Mouse (Mus musculus): ENCODE results near the gene Lgi2. TPM values are rescaled to one million over a fixed set of nuclear protein-coding genes. Genes with fewer than 3 reads are reported as not detected.

The Lgi2 gene
- polyA plus RNA-seq, 1 experiment from 2014 or later, result 2.7 TPM

- H3K4me3 ChIP-seq (replicated peaks; ENCODE audit: low read length), result no peak overlapping the region
- no peaks in the 10 kb centered on the region for H3K36me3 ChIP-seq (ENCODE audit: control insufficient read depth, insufficient read depth)
- WGBS, result 86% methylated on average over 4 of the region's 4 CpGs
- no peak overlapping the region for H3K9ac ChIP-seq (replicated peaks; ENCODE audit: low read depth, low read length)
- no peaks in the 10 kb centered on the region for H3K27me3 ChIP-seq (replicated peaks; ENCODE audit: control insufficient read depth, insufficient read depth, low read length)
- H3K27ac ChIP-seq (ENCODE audit: low read length), result no peak overlapping the region
- no peaks in the 10 kb centered on the region for H3K9me3 ChIP-seq (ENCODE audit: control insufficient read depth, low read length)
- no peaks in the 10 kb centered on the region for H3K4me1 ChIP-seq (replicated peaks; ENCODE audit: control insufficient read depth, insufficient read depth, low read length)
- no peak overlapping the region for H3K4me2 ChIP-seq (ENCODE audit: low read length)
- ATAC-seq, result no peak
Observed at GRCm38 (mm10) chr5:52588650-52589049, 22.4 kb upstream of the Lgi2 start.

GRCm38 (mm10) chr5:52587291-52587733 lies 21.1 kb upstream of the Lgi2 start:
- no peak overlapping the region for H3K4me2 ChIP-seq (ENCODE audit: low read length)
- H3K9me3 ChIP-seq (ENCODE audit: control insufficient read depth, low read length), result no peaks in the 10 kb centered on the region
- WGBS, result 68% methylated on average over 9 of the region's 9 CpGs
- no peaks in the 10 kb centered on the region for H3K36me3 ChIP-seq (ENCODE audit: control insufficient read depth, insufficient read depth)
- H3K27me3 ChIP-seq (replicated peaks; ENCODE audit: control insufficient read depth, insufficient read depth, low read length), result no peaks in the 10 kb centered on the region
- no peak overlapping the region for H3K27ac ChIP-seq (ENCODE audit: low read length)
- no peaks in the 10 kb centered on the region for H3K4me1 ChIP-seq (replicated peaks; ENCODE audit: control insufficient read depth, insufficient read depth, low read length)
- H3K4me3 ChIP-seq (replicated peaks; ENCODE audit: low read length), result no peak overlapping the region
- ATAC-seq, result no peak
- no peak overlapping the region for H3K9ac ChIP-seq (replicated peaks; ENCODE audit: low read depth, low read length)

- Histone ChIP-seq H3K9ac (replicated peaks; ENCODE audit: low read depth, low read length) (no peak overlapping the region), H3K4me1 (replicated peaks; ENCODE audit: control insufficient read depth, insufficient read depth, low read length) (no peaks in the 10 kb centered on the region), H3K27ac (ENCODE audit: low read length) (no peak overlapping the region), H3K36me3 (ENCODE audit: control insufficient read depth, insufficient read depth) (no peaks in the 10 kb centered on the region), H3K4me2 (ENCODE audit: low read length) (no peak overlapping the region), H3K4me3 (replicated peaks; ENCODE audit: low read length) (no peak overlapping the region), H3K9me3 (ENCODE audit: control insufficient read depth, low read length) (peaks cover 15% of the 10 kb centered on the region), H3K27me3 (replicated peaks; ENCODE audit: control insufficient read depth, insufficient read depth, low read length) (no peaks in the 10 kb centered on the region)
- ATAC-seq, result no peak
- WGBS, result 8% methylated on average over 1 of the region's 1 CpGs
Observed at GRCm38 (mm10) chr5:52572572-52572971, 6.3 kb upstream of the Lgi2 start.

- H3K27me3 ChIP-seq (replicated peaks; ENCODE audit: control insufficient read depth, insufficient read depth, low read length), result no peaks in the 10 kb centered on the region
- peaks cover 16% of the 10 kb centered on the region for H3K9me3 ChIP-seq (ENCODE audit: control insufficient read depth, low read length)
- WGBS, result 56% methylated on average over 6 of the region's 6 CpGs
- no peak overlapping the region for H3K9ac ChIP-seq (replicated peaks; ENCODE audit: low read depth, low read length)
- peaks cover 1% of the 10 kb centered on the region for H3K4me1 ChIP-seq (replicated peaks; ENCODE audit: control insufficient read depth, insufficient read depth, low read length)
- no peak overlapping the region for H3K4me2 ChIP-seq (ENCODE audit: low read length)
- no peak overlapping the region for H3K27ac ChIP-seq (ENCODE audit: low read length)
- H3K36me3 ChIP-seq (ENCODE audit: control insufficient read depth, insufficient read depth), result no peaks in the 10 kb centered on the region
- ATAC-seq, result no peak
- H3K4me3 ChIP-seq (replicated peaks; ENCODE audit: low read length), result no peak overlapping the region
Observed at GRCm38 (mm10) chr5:52570746-52571145, 4.5 kb upstream of the Lgi2 start.

- H3K9ac ChIP-seq (replicated peaks; ENCODE audit: low read depth, low read length), result peak overlapping the region; percentile 65
- H3K4me1 ChIP-seq (replicated peaks; ENCODE audit: control insufficient read depth, insufficient read depth, low read length), result peaks cover 8% of the 10 kb centered on the region
- no peaks in the 10 kb centered on the region for H3K36me3 ChIP-seq (ENCODE audit: control insufficient read depth, insufficient read depth)
- H3K27ac ChIP-seq (ENCODE audit: low read length), result no peak overlapping the region
- H3K9me3 ChIP-seq (ENCODE audit: control insufficient read depth, low read length), result 0 out of 2 replicates have a peak, but pooled peaks cover 6% of the 10 kb centered on the region
- peak; percentile 47 for ATAC-seq
- H3K4me3 ChIP-seq (replicated peaks; ENCODE audit: low read length), result peak overlapping the region; percentile 61
- H3K27me3 ChIP-seq (replicated peaks; ENCODE audit: control insufficient read depth, insufficient read depth, low read length), result no peaks in the 10 kb centered on the region
- 4% methylated on average over 17 of the region's 17 CpGs for WGBS
- peak overlapping the region; percentile 89 for H3K4me2 ChIP-seq (ENCODE audit: low read length)
Observed at GRCm38 (mm10) chr5:52565214-52565812, 949 bp downstream of the Lgi2 start.

GRCm38 (mm10) chr5:52564351-52564750 lies 1.9 kb downstream of the Lgi2 start:
- Histone ChIP-seq H3K9ac (replicated peaks; ENCODE audit: low read depth, low read length) (no peak overlapping the region), H3K4me3 (replicated peaks; ENCODE audit: low read length) (no peak overlapping the region), H3K4me1 (replicated peaks; ENCODE audit: control insufficient read depth, insufficient read depth, low read length) (peaks cover 8% of the 10 kb centered on the region), H3K9me3 (ENCODE audit: control insufficient read depth, low read length) (0 out of 2 replicates have a peak, but pooled peaks cover 6% of the 10 kb centered on the region), H3K4me2 (ENCODE audit: low read length) (no peak overlapping the region), H3K36me3 (ENCODE audit: control insufficient read depth, insufficient read depth) (no peaks in the 10 kb centered on the region), H3K27me3 (replicated peaks; ENCODE audit: control insufficient read depth, insufficient read depth, low read length) (no peaks in the 10 kb centered on the region), H3K27ac (ENCODE audit: low read length) (no peak overlapping the region)
- WGBS, result 30% methylated on average over 3 of the region's 3 CpGs
- no peak for ATAC-seq

GRCm38 (mm10) chr5:52560240-52560639 lies 6.0 kb downstream of the Lgi2 start:
- ATAC-seq, result no peak
- Histone ChIP-seq H3K9me3 (ENCODE audit: control insufficient read depth, low read length) (no peaks in the 10 kb centered on the region), H3K27me3 (replicated peaks; ENCODE audit: control insufficient read depth, insufficient read depth, low read length) (no peaks in the 10 kb centered on the region)

GRCm38 (mm10) chr5:52555526-52555925 lies 10.7 kb downstream of the Lgi2 start:
- WGBS, result 50% methylated on average over 7 of the region's 7 CpGs
- H3K36me3 ChIP-seq (ENCODE audit: control insufficient read depth, insufficient read depth), result no peaks in the 10 kb centered on the region
- H3K4me2 ChIP-seq (ENCODE audit: low read length), result no peak overlapping the region
- no peak for ATAC-seq
- no peak overlapping the region for H3K27ac ChIP-seq (ENCODE audit: low read length)
- no peak overlapping the region for H3K9ac ChIP-seq (replicated peaks; ENCODE audit: low read depth, low read length)
- no peak overlapping the region for H3K4me3 ChIP-seq (replicated peaks; ENCODE audit: low read length)
- H3K27me3 ChIP-seq (replicated peaks; ENCODE audit: control insufficient read depth, insufficient read depth, low read length), result no peaks in the 10 kb centered on the region
- H3K4me1 ChIP-seq (replicated peaks; ENCODE audit: control insufficient read depth, insufficient read depth, low read length), result no peaks in the 10 kb centered on the region
- H3K9me3 ChIP-seq (ENCODE audit: control insufficient read depth, low read length), result no peaks in the 10 kb centered on the region

More at GRCm38 (mm10) chr5:52560240-52560639, 6.0 kb downstream of the Lgi2 start:
- Histone ChIP-seq H3K9ac (replicated peaks; ENCODE audit: low read depth, low read length) (no peak overlapping the region), H3K4me2 (ENCODE audit: low read length) (no peak overlapping the region), H3K27ac (ENCODE audit: low read length) (no peak overlapping the region), H3K4me3 (replicated peaks; ENCODE audit: low read length) (no peak overlapping the region), H3K36me3 (ENCODE audit: control insufficient read depth, insufficient read depth) (no peaks in the 10 kb centered on the region), H3K4me1 (replicated peaks; ENCODE audit: control insufficient read depth, insufficient read depth, low read length) (peaks cover 1% of the 10 kb centered on the region)
- WGBS, result 83% methylated on average over 8 of the region's 8 CpGs

- Histone ChIP-seq H3K9ac (replicated peaks; ENCODE audit: low read depth, low read length) (no peak overlapping the region), H3K36me3 (ENCODE audit: control insufficient read depth, insufficient read depth) (no peaks in the 10 kb centered on the region), H3K4me1 (replicated peaks; ENCODE audit: control insufficient read depth, insufficient read depth, low read length) (no peaks in the 10 kb centered on the region), H3K27ac (ENCODE audit: low read length) (no peak overlapping the region; the same call in 1 of the 2 replicates), H3K4me3 (replicated peaks; ENCODE audit: low read length) (no peak overlapping the region), H3K4me2 (ENCODE audit: low read length) (0 out of 2 replicates have a peak overlapping the region, but pooled peaks have one; percentile 14), H3K9me3 (ENCODE audit: control insufficient read depth, low read length) (no peaks in the 10 kb centered on the region), H3K27me3 (replicated peaks; ENCODE audit: control insufficient read depth, insufficient read depth, low read length) (no peaks in the 10 kb centered on the region)
- 68% methylated on average over 3 of the region's 3 CpGs for WGBS
- ATAC-seq, result peak; percentile 58; the same call in 1 of the 2 replicates
Observed at GRCm38 (mm10) chr5:52551318-52551632, 15.0 kb downstream of the Lgi2 start.
